Mouse (Mus musculus) kidney, adult 2 months (tissue): ENCODE measurements at regions not wholly inside any gene's neighbourhood (a gene's known extent, or its start where the extent isn't known, plus 50 kb on each side); places are given as distances from the start of the nearest gene placed in this dataset.

Source experiments
- CTCF ChIP-seq: fragments of 200-500 bp; conservative IDR thresholded peaks from 2 replicates; pipeline ENCODE4 v1.5.1; 2011; ENCODE audit warnings: low read depth, mild to moderate bottlenecking, control low read depth, low read length, moderate library complexity, mixed read lengths; ENCODE audit not compliant: insufficient read depth, insufficient read length
- POLR2A ChIP-seq: fragments of 200-500 bp; IDR thresholded peaks from one replicate; pipeline ENCODE4 v1.6.1; 2011; ENCODE audit warnings: low read depth, low read length, control low read depth

DNA sequence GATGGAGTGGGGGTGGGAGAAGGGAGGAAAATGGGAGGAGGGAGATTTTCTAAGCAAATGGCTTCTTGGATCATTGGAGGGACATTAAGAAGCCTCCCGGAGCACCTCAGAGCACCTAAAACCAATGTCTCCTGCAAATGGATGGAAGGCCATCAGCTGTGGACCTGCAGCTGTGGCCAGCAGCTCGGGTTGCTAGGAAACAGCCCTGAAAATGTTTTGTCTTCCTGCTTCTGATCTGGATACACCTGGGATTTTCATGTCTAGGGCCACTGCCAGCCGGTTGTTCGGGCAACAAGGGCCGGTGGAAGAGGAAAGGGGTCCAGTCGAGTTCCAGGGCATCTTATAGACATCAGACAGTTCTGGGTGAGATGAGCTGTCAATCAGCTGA, 330.8 kb upstream of the Zmiz1 start:
- TF ChIP-seq CTCF (no peak), POLR2A (no peak)
